Mouse (Mus musculus): Measurements from ENCODE around the gene Hoxc6. TPM values are rescaled to one million over a fixed set of nuclear protein-coding genes. Genes with fewer than 3 reads are reported as not detected.

Hoxc6 gene
- polyA plus RNA-seq, 1 experiment from 2014 or later = not detected

- peaks cover 99% of the 10 kb centered on the region for H3K27me3 ChIP-seq (ENCODE audit: control insufficient read depth, insufficient read depth, low read depth, low read length)
Measured at GRCm38 (mm10) chr15:102984521-102984920, 13.5 kb upstream of the Hoxc6 start.

GRCm38 (mm10) chr15:102984925-102985324 lies 13.1 kb upstream of the Hoxc6 start:
- Histone ChIP-seq H3K9me3 (replicated peaks; ENCODE audit: control insufficient read depth, low read length) (no peaks in the 10 kb centered on the region), H3K36me3 (ENCODE audit: control insufficient read depth, insufficient read depth) (no peaks in the 10 kb centered on the region), H3K27ac (ENCODE audit: low read length) (no peak overlapping the region), H3K4me3 (ENCODE audit: low read depth, low read length) (no peak overlapping the region), H3K27me3 (ENCODE audit: control insufficient read depth, insufficient read depth, low read depth, low read length) (peaks cover 99% of the 10 kb centered on the region), H3K4me2 (ENCODE audit: low read depth, low read length) (no peak overlapping the region), H3K9ac (ENCODE audit: low read depth, low read length) (no peak overlapping the region), H3K4me1 (ENCODE audit: control insufficient read depth, low read depth, low read length) (no peaks in the 10 kb centered on the region)
- ATAC-seq (ENCODE audit: low read depth) = no peak
- WGBS (ENCODE audit: insufficient replicate concordance) = 15% methylated on average over 3 of the region's 3 CpGs

More at GRCm38 (mm10) chr15:102984521-102984920, 13.5 kb upstream of the Hoxc6 start:
- Histone ChIP-seq H3K9ac (ENCODE audit: low read depth, low read length) (no peak overlapping the region), H3K27ac (ENCODE audit: low read length) (no peak overlapping the region), H3K4me1 (ENCODE audit: control insufficient read depth, low read depth, low read length) (no peaks in the 10 kb centered on the region), H3K4me3 (ENCODE audit: low read depth, low read length) (no peak overlapping the region), H3K36me3 (ENCODE audit: control insufficient read depth, insufficient read depth) (no peaks in the 10 kb centered on the region), H3K9me3 (replicated peaks; ENCODE audit: control insufficient read depth, low read length) (no peaks in the 10 kb centered on the region), H3K4me2 (ENCODE audit: low read depth, low read length) (no peak overlapping the region)
- WGBS (ENCODE audit: insufficient replicate concordance) = 11% methylated on average over 10 of the region's 10 CpGs
- no peak for ATAC-seq (ENCODE audit: low read depth)

GRCm38 (mm10) chr15:102987124-102987833 lies 10.8 kb upstream of the Hoxc6 start:
- no peak for ATAC-seq (ENCODE audit: low read depth)
- H3K9me3 ChIP-seq (replicated peaks; ENCODE audit: control insufficient read depth, low read length) = no peaks in the 10 kb centered on the region
- H3K9ac ChIP-seq (ENCODE audit: low read depth, low read length) = no peak overlapping the region
- no peak overlapping the region for H3K4me3 ChIP-seq (ENCODE audit: low read depth, low read length)
- no peaks in the 10 kb centered on the region for H3K4me1 ChIP-seq (ENCODE audit: control insufficient read depth, low read depth, low read length)
- no peak overlapping the region for H3K27ac ChIP-seq (ENCODE audit: low read length)
- H3K36me3 ChIP-seq (ENCODE audit: control insufficient read depth, insufficient read depth) = no peaks in the 10 kb centered on the region
- peaks cover 99% of the 10 kb centered on the region for H3K27me3 ChIP-seq (ENCODE audit: control insufficient read depth, insufficient read depth, low read depth, low read length)
- H3K4me2 ChIP-seq (ENCODE audit: low read depth, low read length) = no peak overlapping the region
- WGBS (ENCODE audit: insufficient replicate concordance) = 3% methylated on average over 21 of the region's 21 CpGs

GRCm38 (mm10) chr15:102988078-102988477 lies 10.0 kb upstream of the Hoxc6 start:
- Histone ChIP-seq H3K9me3 (replicated peaks; ENCODE audit: control insufficient read depth, low read length) (no peaks in the 10 kb centered on the region), H3K9ac (ENCODE audit: low read depth, low read length) (no peak overlapping the region), H3K27ac (ENCODE audit: low read length) (no peak overlapping the region), H3K27me3 (ENCODE audit: control insufficient read depth, insufficient read depth, low read depth, low read length) (peaks cover 100% of the 10 kb centered on the region), H3K4me3 (ENCODE audit: low read depth, low read length) (no peak overlapping the region), H3K4me1 (ENCODE audit: control insufficient read depth, low read depth, low read length) (no peaks in the 10 kb centered on the region), H3K36me3 (ENCODE audit: control insufficient read depth, insufficient read depth) (no peaks in the 10 kb centered on the region), H3K4me2 (ENCODE audit: low read depth, low read length) (no peak overlapping the region)
- ATAC-seq (ENCODE audit: low read depth) = no peak
- 23% methylated on average over 5 of the region's 5 CpGs for WGBS (ENCODE audit: insufficient replicate concordance)

- 2% methylated on average over 69 of the region's 69 CpGs for WGBS (ENCODE audit: insufficient replicate concordance)
- Histone ChIP-seq H3K27me3 (ENCODE audit: control insufficient read depth, insufficient read depth, low read depth, low read length) (peaks cover 94% of the 10 kb centered on the region), H3K4me1 (ENCODE audit: control insufficient read depth, low read depth, low read length) (no peaks in the 10 kb centered on the region), H3K4me3 (ENCODE audit: low read depth, low read length) (no peak within 1 kb of the TSS), H3K9ac (ENCODE audit: low read depth, low read length) (no peak within 1 kb of the TSS), H3K9me3 (replicated peaks; ENCODE audit: control insufficient read depth, low read length) (no peaks in the 10 kb centered on the region), H3K27ac (ENCODE audit: low read length) (no peak within 1 kb of the TSS), H3K36me3 (ENCODE audit: control insufficient read depth, insufficient read depth) (no peaks in the 10 kb centered on the region), H3K4me2 (ENCODE audit: low read depth, low read length) (no peak within 1 kb of the TSS)
- no peak for ATAC-seq (ENCODE audit: low read depth)
Measured at GRCm38 (mm10) chr15:102990461-102991397, 7.3 kb upstream of the Hoxc6 start, which contains the start of gene Hoxc8. Gene Hoxc8, plus strand, starts transcription at chr15:102990607.

- no peak overlapping the region for H3K4me3 ChIP-seq (ENCODE audit: low read depth, low read length)
- no peak overlapping the region for H3K27ac ChIP-seq (ENCODE audit: low read length)
- ATAC-seq (ENCODE audit: low read depth) = no peak
- peaks cover 94% of the 10 kb centered on the region for H3K27me3 ChIP-seq (ENCODE audit: control insufficient read depth, insufficient read depth, low read depth, low read length)
- no peaks in the 10 kb centered on the region for H3K9me3 ChIP-seq (replicated peaks; ENCODE audit: control insufficient read depth, low read length)
- H3K4me1 ChIP-seq (ENCODE audit: control insufficient read depth, low read depth, low read length) = no peaks in the 10 kb centered on the region
- H3K4me2 ChIP-seq (ENCODE audit: low read depth, low read length) = no peak overlapping the region
- H3K9ac ChIP-seq (ENCODE audit: low read depth, low read length) = no peak overlapping the region
- no peaks in the 10 kb centered on the region for H3K36me3 ChIP-seq (ENCODE audit: control insufficient read depth, insufficient read depth)
- 1% methylated on average over 7 of the region's 7 CpGs for whole genome bisulfite sequencing (ENCODE audit: insufficient replicate concordance)
Measured at GRCm38 (mm10) chr15:102991782-102992181, 6.3 kb upstream of the Hoxc6 start.

- WGBS (ENCODE audit: insufficient replicate concordance) = 0% methylated on average over 11 of the region's 11 CpGs
- no peaks in the 10 kb centered on the region for H3K4me1 ChIP-seq (ENCODE audit: control insufficient read depth, low read depth, low read length)
- ATAC-seq (ENCODE audit: low read depth) = no peak
- H3K27me3 ChIP-seq (ENCODE audit: control insufficient read depth, insufficient read depth, low read depth, low read length) = peaks cover 93% of the 10 kb centered on the region
- no peaks in the 10 kb centered on the region for H3K9me3 ChIP-seq (replicated peaks; ENCODE audit: control insufficient read depth, low read length)
- H3K9ac ChIP-seq (ENCODE audit: low read depth, low read length) = no peak overlapping the region
- H3K4me2 ChIP-seq (ENCODE audit: low read depth, low read length) = no peak overlapping the region
- no peak overlapping the region for H3K27ac ChIP-seq (ENCODE audit: low read length)
- H3K4me3 ChIP-seq (ENCODE audit: low read depth, low read length) = no peak overlapping the region
- no peaks in the 10 kb centered on the region for H3K36me3 ChIP-seq (ENCODE audit: control insufficient read depth, insufficient read depth)
Measured at GRCm38 (mm10) chr15:102992206-102992605, 5.9 kb upstream of the Hoxc6 start.

GRCm38 (mm10) chr15:102992863-102993262 lies 5.2 kb upstream of the Hoxc6 start:
- Histone ChIP-seq H3K4me1 (ENCODE audit: control insufficient read depth, low read depth, low read length) (no peaks in the 10 kb centered on the region), H3K4me3 (ENCODE audit: low read depth, low read length) (no peak overlapping the region), H3K4me2 (ENCODE audit: low read depth, low read length) (no peak overlapping the region), H3K27me3 (ENCODE audit: control insufficient read depth, insufficient read depth, low read depth, low read length) (peaks cover 93% of the 10 kb centered on the region), H3K9ac (ENCODE audit: low read depth, low read length) (no peak overlapping the region), H3K27ac (ENCODE audit: low read length) (no peak overlapping the region), H3K9me3 (replicated peaks; ENCODE audit: control insufficient read depth, low read length) (no peaks in the 10 kb centered on the region), H3K36me3 (ENCODE audit: control insufficient read depth, insufficient read depth) (no peaks in the 10 kb centered on the region)
- WGBS (ENCODE audit: insufficient replicate concordance) = 3% methylated on average over 3 of the region's 3 CpGs
- ATAC-seq (ENCODE audit: low read depth) = no peak

- no peak overlapping the region for H3K9ac ChIP-seq (ENCODE audit: low read depth, low read length)
- H3K9me3 ChIP-seq (replicated peaks; ENCODE audit: control insufficient read depth, low read length) = no peaks in the 10 kb centered on the region
- H3K4me2 ChIP-seq (ENCODE audit: low read depth, low read length) = no peak overlapping the region
- ATAC-seq (ENCODE audit: low read depth) = no peak
- H3K27me3 ChIP-seq (ENCODE audit: control insufficient read depth, insufficient read depth, low read depth, low read length) = peaks cover 93% of the 10 kb centered on the region
- 4% methylated on average over 9 of the region's 9 CpGs for WGBS (ENCODE audit: insufficient replicate concordance)
- no peaks in the 10 kb centered on the region for H3K4me1 ChIP-seq (ENCODE audit: control insufficient read depth, low read depth, low read length)
- no peak overlapping the region for H3K27ac ChIP-seq (ENCODE audit: low read length)
- H3K4me3 ChIP-seq (ENCODE audit: low read depth, low read length) = no peak overlapping the region
- no peaks in the 10 kb centered on the region for H3K36me3 ChIP-seq (ENCODE audit: control insufficient read depth, insufficient read depth)
Measured at GRCm38 (mm10) chr15:102996548-102996947, 1.5 kb upstream of the Hoxc6 start.
